Mouse (Mus musculus) cerebellum, postnatal 4 days (tissue): ENCODE measurements around the gene Olfr495.

Experiments used
- DNase-seq, 2 experiments: peaks; one replicate each; pipeline ENCODE4 v3.0.0; 2022; ENCODE audit warnings: low spot score in 2 of 2, mixed read lengths in 1 of 2

Olfr495 gene

DNA sequence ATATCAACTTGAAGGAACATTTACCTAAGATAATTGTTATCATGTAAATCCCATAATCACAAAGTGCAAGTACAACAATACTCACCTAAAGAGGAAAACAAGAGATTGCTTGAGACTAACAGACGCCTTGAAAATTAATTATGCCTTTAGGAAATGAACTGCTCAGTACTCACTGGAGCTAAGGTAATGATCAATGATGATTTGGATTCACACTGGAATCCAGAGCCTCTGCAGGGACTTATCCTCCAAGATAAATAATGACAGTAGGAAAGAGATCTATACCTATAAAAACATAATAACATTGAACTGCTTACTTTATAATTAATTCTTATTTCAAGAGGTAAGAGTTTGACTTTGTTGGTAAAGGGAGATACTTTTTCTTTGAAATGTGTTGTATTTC, at the start of gene Olfr495:
Olfr495 (plus strand) TSS at position 301 of the 400 bp plus-strand sequence.
- no peak for DNase-seq

DNA sequence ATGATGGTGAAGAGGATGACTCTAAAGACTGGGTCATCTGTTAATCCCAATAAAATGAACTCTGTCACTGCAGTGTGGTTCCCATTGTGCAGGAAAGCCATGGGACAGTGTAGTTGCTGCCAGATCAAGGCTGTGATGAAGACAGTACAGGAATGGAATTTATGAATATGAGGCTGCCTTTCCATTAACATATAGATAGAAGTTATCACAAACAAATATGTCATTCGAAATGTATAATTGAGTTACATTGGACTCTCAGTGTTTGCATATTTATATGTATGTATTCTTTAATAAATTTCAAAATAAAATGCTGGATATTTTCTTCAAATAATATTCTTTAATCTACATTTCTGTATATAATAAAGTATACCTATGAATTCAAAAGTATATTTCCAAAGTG, 46.1 kb upstream of the Olfr495 start, which contains the start of gene Olfr493:
Olfr493 (minus strand) TSS at position 101 of the 400 bp plus-strand sequence.
- DNase-seq = no peak

DNA sequence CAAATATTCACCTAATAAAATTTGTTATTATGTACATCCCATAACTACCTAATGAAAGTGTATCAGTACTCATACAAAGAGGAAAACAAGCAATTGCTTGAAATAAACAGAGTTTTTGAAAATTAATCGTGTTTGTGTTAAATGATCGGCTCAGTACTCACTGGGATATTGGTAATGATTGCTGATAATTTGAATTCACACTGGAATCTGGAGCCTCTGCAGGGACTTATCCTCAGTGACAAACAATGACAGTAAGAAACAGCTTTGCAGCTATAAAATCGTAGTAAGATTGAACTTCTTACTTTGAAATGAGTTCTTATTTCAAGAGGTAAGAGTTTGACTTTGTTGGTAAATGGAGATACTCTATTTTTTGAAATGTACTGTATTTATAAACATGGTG, 27.9 kb upstream of the Olfr495 start, which contains the start of gene Olfr494:
Olfr494 (plus strand) TSS at position 301 of the 400 bp plus-strand sequence.
- DNase-seq = no peak

DNA sequence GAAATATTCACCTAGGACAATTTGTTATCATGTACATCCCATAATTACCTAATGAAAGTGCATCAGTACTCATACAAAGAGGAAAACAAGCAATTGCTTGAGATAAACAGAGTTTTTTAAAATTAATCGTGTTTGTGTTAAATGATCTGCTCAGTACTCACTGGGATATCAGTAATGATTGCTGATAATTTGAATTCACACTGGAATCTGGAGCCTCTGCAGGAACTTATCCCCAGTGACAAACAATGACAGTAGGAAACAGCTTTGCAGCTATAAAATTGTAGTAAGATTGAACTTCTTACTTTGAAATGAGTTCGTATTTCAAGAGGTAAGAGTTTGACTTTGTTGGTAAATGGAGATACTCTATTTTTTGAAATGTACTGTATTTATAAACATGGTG, 27.2 kb downstream of the Olfr495 start, which contains the start of gene Olfr497:
Olfr497 (plus strand) TSS at position 301 of the 400 bp plus-strand sequence.
- no peak for DNase-seq
